9 mouse cellular contexts compared by ENCODE assay signal in genomic region chr10:68089435-68090196, GRCm38 (mm10).
DNase-seq lines count a peak whose midpoint lies in the region; ATAC-seq and TF ChIP-seq lines count a peak whose summit lies in the region.
"Had no signal": no experiment of that assay in that cellular context is flagged by ENCODE, and none has a peak within 500 bp of the region (broad histone marks: within the 10 kb centered on the region; RNA-seq: fewer than 3 reads in every experiment).

No protein-coding gene starts in this region.

- WGBS in liver, adult 2 months: 51% methylated on average over 15 of the region's 15 CpGs
- 58% methylated on average over 15 of the region's 15 CpGs for WGBS in liver, embryonic 12.5 days (ENCODE audit: insufficient replicate concordance)
- 52% methylated on average over 15 of the region's 15 CpGs for WGBS in heart, embryonic 14.5 days
- WGBS in forebrain, embryonic 13.5 days: 74% methylated on average over 15 of the region's 15 CpGs

- no peak overlapping the region for H3K4me3 ChIP-seq in liver, adult 2 months (ENCODE audit: insufficient read depth, low read depth, low read length)
- H3K4me3 ChIP-seq in liver, embryonic 12.5 days: no peak overlapping the region
- H3K4me3 ChIP-seq in heart, embryonic 14.5 days (ENCODE audit: control insufficient read depth in 1 of 2, insufficient read depth in 1 of 2, low read depth in 1 of 2, low read length in 2 of 2): no peak overlapping the region
- H3K4me3 ChIP-seq in forebrain, embryonic 13.5 days: no peak overlapping the region
- H3K4me3 ChIP-seq: embryonic facial prominence, embryonic 12.5 days had no signal

- DNase-seq in liver, adult 2 months (ENCODE audit: extremely low read depth, low read depth, low spot score): peak; percentile 58
- peak; percentile 12 for DNase-seq in T-cell, adult 2 months (ENCODE audit: low spot score)
- DNase-seq in gastrocnemius, adult 18-20 months (ENCODE audit: low spot score): no peak
- DNase-seq in layer of hippocampus, postnatal 36 days: no peak

- peaks cover 25% of the 10 kb centered on the region for H3K4me1 ChIP-seq in liver, adult 2 months (ENCODE audit: control insufficient read depth, insufficient read depth, low read length)
- H3K4me1 ChIP-seq in liver, embryonic 12.5 days: no peaks in the 10 kb centered on the region
- peaks cover 15 to 23% of the 10 kb centered on the region in 2 experiments for H3K4me1 ChIP-seq in heart, embryonic 14.5 days (ENCODE audit: control insufficient read depth in 2 of 2, insufficient read depth in 2 of 2, low read length in 2 of 2)
- H3K4me1 ChIP-seq in forebrain, embryonic 13.5 days: no peaks in the 10 kb centered on the region
- H3K4me1 ChIP-seq: embryonic facial prominence, embryonic 12.5 days had no signal

- ATAC-seq in liver, embryonic 12.5 days: no peak
- peak; percentile 29; the same call in 1 of the 2 replicates for ATAC-seq in heart, embryonic 14.5 days (ENCODE audit: insufficient number of reproducible peaks, insufficient read depth, low FRiP score, low read depth)
- ATAC-seq in neutrophil, adult 5-6 weeks (ENCODE audit: extremely low read depth, insufficient number of reproducible peaks, low FRiP score, poor library complexity, severe bottlenecking): 0 out of 2 replicates have a peak, but pooled peaks have one; percentile 23
- ATAC-seq in forebrain, embryonic 13.5 days: no peak

- no peak for TF ChIP-seq POLR2A in liver, adult 2 months (IDR thresholded peaks at IDR 0.05; ENCODE audit: extremely low read depth, insufficient read depth, low read length)

- peak overlapping the region; percentile 80 for H3K27ac ChIP-seq in liver, adult 2 months (replicated peaks; ENCODE audit: insufficient read depth, low read depth, low read length)
- no peak overlapping the region for H3K27ac ChIP-seq in liver, embryonic 12.5 days
- peak overlapping the region; percentile 78 to 94 for H3K27ac ChIP-seq in heart, embryonic 14.5 days (replicated peaks in 1 of 2; ENCODE audit: control insufficient read depth in 1 of 2, insufficient read depth in 1 of 2, low read depth in 2 of 2, low read length in 2 of 2)
- H3K27ac ChIP-seq in forebrain, embryonic 13.5 days: no peak overlapping the region
- H3K27ac ChIP-seq: embryonic facial prominence, embryonic 12.5 days had no signal

- TF ChIP-seq CTCF in liver, adult 2 months (IDR thresholded peaks at IDR 0.05; ENCODE audit: low read depth, low read length): peak; percentile 58

- H3K27me3 ChIP-seq in liver, adult 2 months (ENCODE audit: control insufficient read depth, insufficient read depth, low read length): no peaks in the 10 kb centered on the region
- no peaks in the 10 kb centered on the region for H3K27me3 ChIP-seq in liver, embryonic 12.5 days (replicated peaks)
- H3K27me3 ChIP-seq in heart, embryonic 14.5 days (ENCODE audit: control insufficient read depth, insufficient read depth, low read length): no peaks in the 10 kb centered on the region
- no peaks in the 10 kb centered on the region for H3K27me3 ChIP-seq in forebrain, embryonic 13.5 days
- H3K27me3 ChIP-seq: embryonic facial prominence, embryonic 12.5 days had no signal

- no peaks in the 10 kb centered on the region for H3K79me2 ChIP-seq in liver, adult 2 months (ENCODE audit: control insufficient read depth, insufficient read depth, low read length)

- H3K36me3 ChIP-seq in liver, adult 2 months (ENCODE audit: control insufficient read depth, insufficient read depth, low read length): peaks cover under 1% of the 10 kb centered on the region; the same call in 1 of the 2 replicates
- H3K36me3 ChIP-seq in liver, embryonic 12.5 days: no peaks in the 10 kb centered on the region
- peaks cover 20% of the 10 kb centered on the region for H3K36me3 ChIP-seq in heart, embryonic 14.5 days (ENCODE audit: control insufficient read depth, insufficient read depth, low read length)
- no peaks in the 10 kb centered on the region for H3K36me3 ChIP-seq in forebrain, embryonic 13.5 days (ENCODE audit: poor library complexity, severe bottlenecking)

- peak overlapping the region; percentile 54; the same call in 1 of the 2 replicates for H3K9ac ChIP-seq in liver, adult 2 months (ENCODE audit: low read depth, low read length)
- H3K9ac ChIP-seq in liver, embryonic 12.5 days: no peak overlapping the region
- peak overlapping the region; percentile 13; the same call in 1 of the 2 replicates for H3K9ac ChIP-seq in heart, embryonic 14.5 days (ENCODE audit: low read length)
- no peak overlapping the region for H3K9ac ChIP-seq in forebrain, embryonic 13.5 days
- H3K9ac ChIP-seq: embryonic facial prominence, embryonic 12.5 days had no signal

- H3K9me3 ChIP-seq in liver, embryonic 12.5 days (replicated peaks): no peaks in the 10 kb centered on the region
- H3K9me3 ChIP-seq in heart, embryonic 14.5 days (ENCODE audit: control insufficient read depth, low read length): no peaks in the 10 kb centered on the region
- H3K9me3 ChIP-seq in forebrain, embryonic 13.5 days (replicated peaks): no peaks in the 10 kb centered on the region
- H3K9me3 ChIP-seq: embryonic facial prominence, embryonic 12.5 days had no signal

- H3K4me2 ChIP-seq in liver, embryonic 12.5 days: no peak overlapping the region
- H3K4me2 ChIP-seq in heart, embryonic 14.5 days (ENCODE audit: low read length): peak overlapping the region; percentile 11; the same call in 1 of the 2 replicates
- no peak overlapping the region for H3K4me2 ChIP-seq in forebrain, embryonic 13.5 days
- H3K4me2 ChIP-seq: embryonic facial prominence, embryonic 12.5 days had no signal

Comparison
In these comparisons a context has a peak if more than half of its experiments do, and no peak if none do; other contexts are left out.
1. H3K27ac ChIP-seq: peak in liver, adult 2 months (single experiment) and heart, embryonic 14.5 days (2 of 2); none in liver, embryonic 12.5 days (single experiment) and forebrain, embryonic 13.5 days (single experiment).
2. H3K9ac ChIP-seq: peak in liver, adult 2 months (single experiment) and heart, embryonic 14.5 days (single experiment); none in liver, embryonic 12.5 days (single experiment) and forebrain, embryonic 13.5 days (single experiment).
3. DNase-seq: peak in liver, adult 2 months (single experiment) and T-cell, adult 2 months (single experiment); none in gastrocnemius, adult 18-20 months (single experiment) and layer of hippocampus, postnatal 36 days (0 of 2).
4. ATAC-seq: peak in heart, embryonic 14.5 days (single experiment) and neutrophil, adult 5-6 weeks (single experiment); none in liver, embryonic 12.5 days (single experiment) and forebrain, embryonic 13.5 days (single experiment).